Mouse (Mus musculus) neural tube, embryonic 14.5 days (tissue): ENCODE data around the gene Olfr554. TPM values are rescaled to one million over a fixed set of nuclear protein-coding genes. Genes with fewer than 3 reads are reported as not detected.

Experiments
- ATAC-seq: fragments of 200-750 bp; cut with Nextera tagmentation; 2 replicates; pipeline ENCODE4 v1.8.0; 2017; ENCODE audit warnings: low read depth, mild to moderate bottlenecking, moderate TSS enrichment, moderate library complexity
- H3K27ac ChIP-seq: fragments of 300-500 bp; sonication (generic); 2 replicates; pipeline ENCODE4 v1.5.1; 2014; ENCODE audit warnings: low read depth, mild to moderate bottlenecking, control low read depth, low read length, moderate library complexity, mixed read lengths
- H3K27me3 ChIP-seq: fragments of 300-500 bp; sonication (generic); 2 replicates; pipeline ENCODE4 v1.6.1; 2014; ENCODE audit warnings: low read length; ENCODE audit not compliant: control insufficient read depth, insufficient read depth
- H3K36me3 ChIP-seq: fragments of 300-500 bp; sonication (generic); 2 replicates; pipeline ENCODE4 v1.6.1; 2014; ENCODE audit warnings: low read length, mixed read lengths; ENCODE audit not compliant: control insufficient read depth, insufficient read depth
- H3K4me1 ChIP-seq: fragments of 300-500 bp; sonication (generic); 2 replicates; pipeline ENCODE4 v1.6.1; 2014; ENCODE audit warnings: low read length; ENCODE audit not compliant: control insufficient read depth, insufficient read depth
- H3K4me2 ChIP-seq: fragments of 300-500 bp; sonication (generic); 2 replicates; pipeline ENCODE4 v1.6.1; 2014; ENCODE audit warnings: mild to moderate bottlenecking, low read depth, low read length, control low read depth
- H3K4me3 ChIP-seq: fragments of 300-500 bp; sonication (generic); 2 replicates; pipeline ENCODE4 v1.5.1; 2014; ENCODE audit warnings: low read depth, low read length, control low read depth, mixed read lengths
- H3K9ac ChIP-seq: fragments of 300-500 bp; sonication (generic); replicated peaks from 2 replicates; pipeline ENCODE4 v1.6.1; 2014; ENCODE audit warnings: low read depth, mild to moderate bottlenecking, control low read depth, low read length, mixed read lengths
- H3K9me3 ChIP-seq: fragments of 300-500 bp; sonication (generic); 2 replicates; pipeline ENCODE4 v1.6.1; 2016; ENCODE audit warnings: low read length; ENCODE audit not compliant: control insufficient read depth
- WGBS: fragments of 180-500 bp; shearing (Covaris S2); extraction: QIAGEN DNeasy Blood & Tissue Kit; methylation state at CpG from one replicate; pipeline ENCODE4 v1.1.7; 2014; 5-methylcytosine and 5-hydroxymethylcytosine counted together
- polyA plus RNA-seq: library from polyadenylated mRNA; unstranded; fragments of >200 nt; fragmentation: Nextera tagmentation; extraction: Ambion mirVana; gene quantifications from 2 replicates; pipeline ENCODE4 v1.2.1, GENCODE M21; 2014

Olfr554 gene
- polyA plus RNA-seq, 1 experiment from 2014 or later: not detected

GRCm38 (mm10) chr7:102664599-102664998, 26.4 kb downstream of the Olfr554 start, which contains the start of gene Olfr556:
TSS of gene Olfr556 (plus strand) at chr7:102664899.
- Histone ChIP-seq H3K27me3 (no peaks in the 10 kb centered on the region), H3K9ac (no peak within 1 kb of the TSS), H3K4me2 (no peak within 1 kb of the TSS), H3K27ac (no peak within 1 kb of the TSS), H3K4me3 (no peak within 1 kb of the TSS), H3K36me3 (no peaks in the 10 kb centered on the region), H3K9me3 (no peaks in the 10 kb centered on the region), H3K4me1 (no peaks in the 10 kb centered on the region)
- WGBS: 11% methylated on average over 3 of the region's 3 CpGs
- ATAC-seq: no peak

- no peaks in the 10 kb centered on the region for H3K9me3 ChIP-seq
- H3K4me2 ChIP-seq: no peak overlapping the region
- no peaks in the 10 kb centered on the region for H3K27me3 ChIP-seq
- H3K4me1 ChIP-seq: no peaks in the 10 kb centered on the region
- H3K36me3 ChIP-seq: no peaks in the 10 kb centered on the region
- H3K27ac ChIP-seq: no peak overlapping the region
- no peak overlapping the region for H3K9ac ChIP-seq
- WGBS: 44% methylated on average over 2 of the region's 2 CpGs
- no peak overlapping the region for H3K4me3 ChIP-seq
- ATAC-seq: no peak
These were observed 27.1 kb downstream of the Olfr554 start for GRCm38 (mm10) chr7:102665378-102665777.

- Histone ChIP-seq H3K27me3 (no peaks in the 10 kb centered on the region), H3K9ac (no peak overlapping the region), H3K36me3 (no peaks in the 10 kb centered on the region), H3K4me2 (no peak overlapping the region), H3K4me1 (no peaks in the 10 kb centered on the region), H3K4me3 (no peak overlapping the region), H3K9me3 (no peaks in the 10 kb centered on the region), H3K27ac (no peak overlapping the region)
- 89% methylated on average over 2 of the region's 2 CpGs for WGBS
- ATAC-seq: no peak
These were observed 38.0 kb downstream of the Olfr554 start for GRCm38 (mm10) chr7:102676225-102676624.

GRCm38 (mm10) chr7:102681916-102682315, 43.7 kb downstream of the Olfr554 start:
- no peaks in the 10 kb centered on the region for H3K4me1 ChIP-seq
- no peaks in the 10 kb centered on the region for H3K27me3 ChIP-seq
- no peak overlapping the region for H3K4me2 ChIP-seq
- no peaks in the 10 kb centered on the region for H3K9me3 ChIP-seq
- H3K4me3 ChIP-seq: no peak overlapping the region
- ATAC-seq: no peak
- WGBS: 97% methylated on average over 1 of the region's 1 CpGs
- H3K9ac ChIP-seq: no peak overlapping the region
- H3K36me3 ChIP-seq: no peaks in the 10 kb centered on the region
- H3K27ac ChIP-seq: no peak overlapping the region

GRCm38 (mm10) chr7:102686944-102687501, 48.8 kb downstream of the Olfr554 start, which contains the start of gene Trim68:
TSS of gene Trim68 (minus strand) at chr7:102687327.
- Histone ChIP-seq H3K4me2 (peak within 1 kb of the TSS; percentile 67), H3K27ac (peak within 1 kb of the TSS; percentile 66), H3K9ac (peak within 1 kb of the TSS; percentile 74), H3K36me3 (no peaks in the 10 kb centered on the region), H3K4me3 (peak within 1 kb of the TSS; percentile 58), H3K4me1 (no peaks in the 10 kb centered on the region), H3K27me3 (no peaks in the 10 kb centered on the region), H3K9me3 (no peaks in the 10 kb centered on the region)
- under 1% methylated on average over 34 of the region's 40 CpGs for WGBS
- ATAC-seq: peak; percentile 100

Other genes with a start within 250 kb of the Olfr554 start
- gene Rrm1, start 196.7 kb upstream of the Olfr554 start, polyA plus RNA-seq: 35.3 and 37.6 TPM in 2 replicates
- gene Olfr543, start 156.8 kb upstream of the Olfr554 start, polyA plus RNA-seq: 0.80 and 1.3 TPM in 2 replicates
- gene Olfr544, start 150.1 kb upstream of the Olfr554 start, polyA plus RNA-seq: 0.12 and 0.21 TPM in 2 replicates
- 0.19 and 0.37 TPM in 2 replicates for gene Olfr545, start 138.9 kb upstream of the Olfr554 start, polyA plus RNA-seq
- gene Olfr547, start 103.7 kb upstream of the Olfr554 start, polyA plus RNA-seq: not detected in 2 replicates
- gene Olfr548-ps1, start 97.5 kb upstream of the Olfr554 start, polyA plus RNA-seq: not detected in 2 replicates
- not detected in 2 replicates for gene Olfr549, start 88.6 kb upstream of the Olfr554 start, polyA plus RNA-seq
- 0.11 and 0.58 TPM in 2 replicates for gene Trim21, start 72.9 kb upstream of the Olfr554 start, polyA plus RNA-seq
- gene Olfr550, start 67.0 kb upstream of the Olfr554 start, polyA plus RNA-seq: not detected in 2 replicates
- gene Olfr551, start 46.5 kb upstream of the Olfr554 start, polyA plus RNA-seq: not detected in 2 replicates
- gene Olfr552, start 40.7 kb upstream of the Olfr554 start, polyA plus RNA-seq: not detected in 2 replicates
- gene Olfr553, start 20.2 kb upstream of the Olfr554 start, polyA plus RNA-seq: not detected in 2 replicates
- gene Olfr555, start 20.4 kb downstream of the Olfr554 start, polyA plus RNA-seq: not detected in 2 replicates
- gene Olfr556, start 26.5 kb downstream of the Olfr554 start, polyA plus RNA-seq: not detected in 2 replicates
- gene Trim68, start 48.9 kb downstream of the Olfr554 start, polyA plus RNA-seq: 8.0 and 8.7 TPM in 2 replicates
- gene Olfr557, start 57.5 kb downstream of the Olfr554 start, polyA plus RNA-seq: not detected in 2 replicates
- gene Olfr558, start 63.8 kb downstream of the Olfr554 start, polyA plus RNA-seq: 0.12 and 0.36 TPM in 2 replicates
- not detected in 2 replicates for gene Olfr33, start 80.6 kb downstream of the Olfr554 start, polyA plus RNA-seq
- not detected in 2 replicates for gene Olfr559, start 89.1 kb downstream of the Olfr554 start, polyA plus RNA-seq
- gene Olfr560, start 120.9 kb downstream of the Olfr554 start, polyA plus RNA-seq: not detected in 2 replicates
- gene Olfr78, start 121.0 kb downstream of the Olfr554 start, polyA plus RNA-seq: 0.19 TPM in 1 of 2 replicates, not detected in the other
- not detected in 2 replicates for gene Olfr561, start 132.8 kb downstream of the Olfr554 start, polyA plus RNA-seq
- not detected in 2 replicates for gene Olfr564, start 165.0 kb downstream of the Olfr554 start, polyA plus RNA-seq
- gene Olfr566, start 220.3 kb downstream of the Olfr554 start, polyA plus RNA-seq: not detected in 2 replicates
- not detected in 2 replicates for gene Olfr568, start 238.7 kb downstream of the Olfr554 start, polyA plus RNA-seq